Mouse (Mus musculus): ENCODE data around the gene Smarcb1.

GRCm38 (mm10) chr10:75954381-75954811, 33.0 kb upstream of the Smarcb1 start, which contains the start of gene Gm5134:
- TF ChIP-seq CTCF (IDR thresholded peaks at IDR 0.05; ENCODE audit: control insufficient read depth, insufficient read depth, low read length), result no peak
- TF ChIP-seq POLR2A (IDR thresholded peaks at IDR 0.05; ENCODE audit: borderline replicate concordance, control insufficient read depth, low read depth, low read length), result no peak
